Comparison of ENCODE assay signal across 24 mouse cellular contexts in genomic region chr10:126182386-126182785, GRCm38 (mm10).
"Had no signal": no experiment of that assay in that cellular context is flagged by ENCODE, and none has a peak within 500 bp of the region (broad histone marks: within the 10 kb centered on the region; RNA-seq: fewer than 3 reads in every experiment).

No protein-coding gene starts in this region.

- H3K9ac ChIP-seq: heart, embryonic 12.5 days; hindbrain, embryonic 13.5 days; intestine, embryonic 15.5 days; limb, embryonic 12.5 days; liver, embryonic 13.5 days had no signal

- H3K9me3 ChIP-seq: heart, embryonic 10.5 days; intestine, embryonic 15.5 days; limb, embryonic 10.5 days had no signal

- H3K27me3 ChIP-seq: heart, embryonic 12.5 days; hindbrain, embryonic 13.5 days; intestine, embryonic 15.5 days; limb, embryonic 12.5 days; liver, embryonic 13.5 days had no signal

- H3K36me3 ChIP-seq: heart, embryonic 10.5 days; heart, embryonic 12.5 days; hindbrain, embryonic 10.5 days; hindbrain, embryonic 13.5 days; intestine, embryonic 15.5 days; limb, embryonic 10.5 days; limb, embryonic 12.5 days; liver, embryonic 13.5 days had no signal

- DNase-seq: gastrocnemius, postnatal 14 days; heart, adult 18-20 months; heart, postnatal 10 days; heart, postnatal 4 days; kidney, adult 18-20 months; kidney, adult 8-10 months; kidney, postnatal 10 days; kidney, postnatal 25 days; kidney, postnatal 4 days; liver; liver, embryonic 13.5 days had no signal

- ATAC-seq: hindbrain, embryonic 16.5 days; inflammation-experienced regulatory T-cells, adult 6 months; intestine, embryonic 15.5 days; intestine, postnatal 0 days had no signal

- H3K4me1 ChIP-seq: heart, embryonic 10.5 days; heart, embryonic 12.5 days; hindbrain, embryonic 10.5 days; hindbrain, embryonic 13.5 days; intestine, embryonic 15.5 days; limb, embryonic 10.5 days; limb, embryonic 12.5 days; liver, embryonic 13.5 days had no signal

- H3K4me3 ChIP-seq: heart, embryonic 10.5 days; heart, embryonic 12.5 days; hindbrain, embryonic 10.5 days; hindbrain, embryonic 13.5 days; intestine, embryonic 15.5 days; layer of hippocampus, adult 2 months; left cerebral cortex, adult 2 months; limb, embryonic 10.5 days; limb, embryonic 12.5 days; liver, embryonic 13.5 days had no signal

- H3K27ac ChIP-seq: heart, embryonic 10.5 days; hindbrain, embryonic 10.5 days; hindbrain, embryonic 13.5 days; intestine, embryonic 15.5 days; layer of hippocampus, adult 2 months; left cerebral cortex, adult 2 months; limb, embryonic 10.5 days; limb, embryonic 12.5 days; liver, embryonic 13.5 days had no signal

- H3K4me2 ChIP-seq: heart, embryonic 12.5 days; hindbrain, embryonic 13.5 days; intestine, embryonic 15.5 days; limb, embryonic 12.5 days; liver, embryonic 11.5 days; liver, embryonic 13.5 days had no signal
